8 mouse cellular contexts compared by ENCODE assay signal in genomic region chr12:41486331-41486730, GRCm38 (mm10). TPM values are rescaled to one million over a fixed set of nuclear protein-coding genes. Genes with fewer than 3 reads are reported as not detected.
DNase-seq lines count a peak whose midpoint lies in the region; ATAC-seq lines count a peak whose summit lies in the region.

TSS of gene Lrrn3 (minus strand) at chr12:41486431.

- WGBS in intestine, embryonic 15.5 days: 97% methylated on average over 1 of the region's 1 CpGs
- 92% methylated on average over 1 of the region's 1 CpGs for WGBS in midbrain, embryonic 15.5 days

- H3K36me3 ChIP-seq in intestine, embryonic 15.5 days: no peaks in the 10 kb centered on the region
- H3K36me3 ChIP-seq in midbrain, embryonic 15.5 days (replicated peaks): no peaks in the 10 kb centered on the region

- H3K4me2 ChIP-seq in intestine, embryonic 15.5 days (replicated peaks): peak within 1 kb of the TSS; percentile 59
- peak within 1 kb of the TSS; percentile 54 for H3K4me2 ChIP-seq in midbrain, embryonic 15.5 days

- no peak for DNase-seq in left cerebral cortex, adult 18-20 months (ENCODE audit: low spot score in 2 of 2)
- DNase-seq in left cerebral cortex, adult 9 months (ENCODE audit: low spot score in 2 of 2): no peak
- no peak for DNase-seq in right cerebral cortex, postnatal 14 days
- DNase-seq in right cerebral cortex, adult 18-20 months: no peak
- DNase-seq in gastrocnemius, postnatal 10 days: no peak

- ATAC-seq in common myeloid progenitor, adult 5-6 weeks (replicated peaks; ENCODE audit: low read depth, poor library complexity, severe bottlenecking): 0 out of 2 replicates have a peak, but pooled peaks have one; percentile 9
- ATAC-seq in intestine, embryonic 15.5 days: no peak
- peak; percentile 24; the same call in 1 of the 2 replicates for ATAC-seq in midbrain, embryonic 15.5 days (replicated peaks)

- no peaks in the 10 kb centered on the region for H3K27me3 ChIP-seq in intestine, embryonic 15.5 days (replicated peaks)
- no peaks in the 10 kb centered on the region for H3K27me3 ChIP-seq in midbrain, embryonic 15.5 days (replicated peaks)

- no peak within 1 kb of the TSS for H3K27ac ChIP-seq in intestine, embryonic 15.5 days
- H3K27ac ChIP-seq in midbrain, embryonic 15.5 days: peak within 1 kb of the TSS; percentile 91

- H3K4me3 ChIP-seq in intestine, embryonic 15.5 days (replicated peaks): peak within 1 kb of the TSS; percentile 26
- H3K4me3 ChIP-seq in midbrain, embryonic 15.5 days: peak within 1 kb of the TSS; percentile 53

- H3K4me1 ChIP-seq in intestine, embryonic 15.5 days (replicated peaks): no peaks in the 10 kb centered on the region
- H3K4me1 ChIP-seq in midbrain, embryonic 15.5 days: peaks cover 18% of the 10 kb centered on the region

- H3K9me3 ChIP-seq in intestine, embryonic 15.5 days: no peaks in the 10 kb centered on the region
- no peaks in the 10 kb centered on the region for H3K9me3 ChIP-seq in midbrain, embryonic 15.5 days

- 0 out of 2 replicates have a peak within 1 kb of the TSS, but pooled peaks have one; percentile 0 for H3K9ac ChIP-seq in intestine, embryonic 15.5 days
- peak within 1 kb of the TSS; percentile 68 for H3K9ac ChIP-seq in midbrain, embryonic 15.5 days

RNA-seq across cellular contexts. Expression of gene Lrrn3, which starts in this region (rescaled TPM):
- 10 to 100 TPM; 50.2 to 53.8 TPM for total RNA-seq in left cerebral cortex, adult 18-20 months (2021)
- total RNA-seq in common myeloid progenitor, adult 5-6 weeks (2017): 0.29 and 0.59 TPM in 2 replicates
- 7.6 and 9.6 TPM in 2 replicates for polyA plus RNA-seq in intestine, embryonic 15.5 days (2015; fragmentation: Nextera tagmentation; extraction: Ambion mirVana)
- polyA plus RNA-seq in midbrain, embryonic 15.5 days (2015; fragmentation: Nextera tagmentation; extraction: Ambion mirVana): 95.8 and 105 TPM in 2 replicates
- 1 to 10 TPM; 1.0 to 1.3 TPM for total RNA-seq in gastrocnemius, postnatal 10 days (2021)

Comparison
In these comparisons a context has a peak if more than half of its experiments do, and no peak if none do; other contexts are left out.
1. RNA of gene Lrrn3 (total RNA-seq): 50.2 to 53.8 TPM in left cerebral cortex, adult 18-20 months; 1.0 to 1.3 TPM in gastrocnemius, postnatal 10 days and 0.29 to 0.59 TPM in common myeloid progenitor, adult 5-6 weeks; every median in the first group is over 10 times any median in the second.
2. Peak in ATAC-seq in common myeloid progenitor, adult 5-6 weeks; RNA of the gene not detected or under 1 TPM.